Mouse (Mus musculus): ENCODE measurements around the gene Cyp2c23.

DNA sequence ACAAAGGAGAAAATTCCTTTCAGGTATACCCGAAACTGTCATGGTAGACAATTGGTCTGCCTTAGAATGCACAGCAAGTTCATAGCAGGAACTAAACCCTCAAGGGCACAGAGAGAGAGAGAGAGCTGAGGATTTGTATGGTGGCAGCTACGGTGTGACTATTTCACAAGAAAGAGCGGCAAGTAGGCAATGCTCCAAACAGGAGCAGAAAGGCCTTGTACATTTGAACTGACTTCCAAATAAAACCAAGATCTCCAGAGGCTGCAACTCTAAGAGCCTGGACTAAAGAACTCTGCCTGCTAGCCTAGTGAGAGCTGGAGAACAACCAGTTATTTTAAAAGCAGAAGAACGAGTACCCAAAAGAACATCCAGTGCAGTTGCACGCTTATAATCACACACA lies 13.1 kb upstream of the Cyp2c23 start:
- TF ChIP-seq EP300 (IDR thresholded peaks at IDR 0.05; ENCODE audit: low read depth) (no peak), CTCF (IDR thresholded peaks at IDR 0.05; ENCODE audit: low read depth) (no peak)
